Mouse (Mus musculus): ENCODE results near the gene Nr1d2. TPM values are rescaled to one million over a fixed set of nuclear protein-coding genes. Genes with fewer than 3 reads are reported as not detected.
"Not testable (repeated sequence)": the region's sequence is repeated elsewhere in the genome, so short reads cannot be mapped to it uniquely, and the experiment has no call there.

Gene Nr1d2
- polyA plus RNA-seq, 1 experiment from 2014 or later, result 5.4 TPM

- 73% methylated on average over 4 of the region's 4 CpGs for WGBS
- Histone ChIP-seq H3K4me3 (ENCODE audit: low read depth, low read length) (no peak overlapping the region), H3K4me1 (ENCODE audit: control insufficient read depth, insufficient read depth, low read length) (no peaks in the 10 kb centered on the region), H3K9me3 (ENCODE audit: control insufficient read depth, low read length) (no peaks in the 10 kb centered on the region; the same call in 1 of the 2 replicates), H3K4me2 (ENCODE audit: low read depth, severe bottlenecking) (no peak overlapping the region), H3K27ac (replicated peaks; ENCODE audit: low read depth, low read length) (no peak overlapping the region), H3K36me3 (ENCODE audit: control insufficient read depth, insufficient read depth, low read length) (no peaks in the 10 kb centered on the region), H3K9ac (ENCODE audit: low read length) (no peak overlapping the region), H3K27me3 (ENCODE audit: control insufficient read depth, insufficient read depth, low read length) (no peaks in the 10 kb centered on the region)
- ATAC-seq (ENCODE audit: insufficient number of reproducible peaks, low FRiP score, low TSS enrichment, low read depth), result no peak
- DNase-seq (ENCODE audit: low spot score), result no peak
Measured at GRCm38 (mm10) chr14:18237381-18237780, 1.5 kb downstream of the Nr1d2 start.

DNA sequence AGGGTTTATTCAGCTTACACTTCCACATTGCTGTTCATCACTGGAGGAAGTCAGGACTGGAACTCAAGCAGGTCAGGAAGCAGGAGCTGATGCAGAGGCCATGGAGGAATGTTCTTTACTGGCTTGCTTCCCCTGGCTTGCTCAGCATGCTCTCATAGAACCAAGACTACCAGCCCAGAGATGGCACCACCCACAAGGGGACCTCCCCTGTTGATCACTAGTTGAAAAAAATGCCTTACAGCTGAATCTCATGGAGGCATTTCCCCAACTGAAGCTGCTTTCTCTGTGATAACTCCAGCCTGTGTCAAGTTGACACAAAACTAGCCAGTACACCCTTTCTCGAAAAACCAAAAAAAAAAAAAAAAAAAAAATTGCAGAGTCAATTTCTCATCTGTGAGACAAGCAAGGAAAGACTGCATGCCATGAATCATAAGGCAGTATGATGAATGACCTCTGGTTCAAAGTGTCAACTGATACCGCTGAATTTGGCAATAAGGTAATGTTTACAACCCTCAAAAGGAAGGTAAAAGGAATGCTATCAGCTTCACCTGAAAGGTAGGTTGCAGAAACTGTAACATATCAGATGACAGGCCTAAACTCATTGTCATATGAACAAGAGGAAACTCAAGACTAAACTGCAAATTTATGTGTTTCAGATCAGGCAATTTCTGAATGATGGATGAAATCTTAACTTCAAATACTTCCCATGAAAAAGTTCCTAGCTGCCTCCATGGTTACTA lies 2.3 kb downstream of the Nr1d2 start:
- H3K27me3 ChIP-seq (ENCODE audit: control insufficient read depth, insufficient read depth, low read length); H3K36me3 ChIP-seq (ENCODE audit: control insufficient read depth, insufficient read depth, low read length); DNase-seq (ENCODE audit: low spot score); H3K9ac ChIP-seq (ENCODE audit: low read length); H3K4me2 ChIP-seq (ENCODE audit: low read depth, severe bottlenecking); H3K4me3 ChIP-seq (ENCODE audit: low read depth, low read length); H3K4me1 ChIP-seq (ENCODE audit: control insufficient read depth, insufficient read depth, low read length); ATAC-seq (ENCODE audit: insufficient number of reproducible peaks, low FRiP score, low TSS enrichment, low read depth); H3K9me3 ChIP-seq (ENCODE audit: control insufficient read depth, low read length); H3K27ac ChIP-seq (replicated peaks; ENCODE audit: low read depth, low read length): not testable (repeated sequence)
- 87% methylated on average over 2 of the region's 2 CpGs for WGBS

DNA sequence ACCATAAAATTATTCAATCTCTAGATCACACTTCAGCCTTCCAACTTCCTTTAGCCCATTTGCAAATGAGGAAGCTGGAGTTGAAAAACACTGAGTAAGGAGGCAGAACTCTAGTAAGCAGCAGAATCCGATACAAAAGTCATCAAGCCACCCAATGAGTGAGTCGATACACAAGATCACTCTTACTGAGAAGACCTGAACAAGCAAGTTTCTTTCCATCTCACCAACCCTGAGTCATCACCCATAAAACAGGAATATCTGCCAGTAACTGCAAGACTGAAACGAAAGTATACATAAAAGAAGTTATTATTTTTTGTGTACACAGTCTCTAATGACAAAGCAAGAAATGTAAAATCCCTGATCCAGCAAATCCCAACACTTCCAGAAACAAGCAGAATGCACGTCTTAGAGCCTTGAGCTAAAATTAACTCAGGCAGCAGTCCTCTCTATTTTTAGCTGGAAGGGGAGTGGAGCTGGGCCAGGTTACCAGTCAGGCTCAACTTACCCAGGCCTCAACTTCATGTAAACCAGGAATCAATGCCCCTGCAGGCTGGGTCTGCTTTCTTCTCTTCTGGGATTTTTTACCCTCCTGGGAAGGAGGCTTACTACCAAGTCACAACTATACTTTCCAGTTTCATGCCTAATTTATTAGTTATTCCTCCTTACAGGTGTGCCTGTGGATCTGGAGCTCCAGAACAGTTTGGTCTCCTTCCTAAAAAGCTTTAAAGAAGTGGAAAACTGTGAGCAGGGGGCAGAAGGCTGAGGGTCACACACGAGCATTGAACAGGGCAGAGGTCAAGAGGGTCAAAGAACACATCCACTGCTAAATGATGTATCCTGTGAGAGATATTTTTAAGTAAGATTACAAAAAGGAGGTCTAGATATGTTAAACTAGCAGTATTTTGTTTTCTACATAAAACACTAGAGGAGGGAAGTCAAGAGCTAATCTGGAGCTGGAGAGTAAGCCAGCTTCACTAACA lies 4.7 kb downstream of the Nr1d2 start:
- no peak for DNase-seq (ENCODE audit: low spot score)
- H3K9me3 ChIP-seq (ENCODE audit: control insufficient read depth, low read length), result no peaks in the 10 kb centered on the region; the same call in 1 of the 2 replicates
- H3K4me1 ChIP-seq (ENCODE audit: control insufficient read depth, insufficient read depth, low read length), result no peaks in the 10 kb centered on the region
- H3K36me3 ChIP-seq (ENCODE audit: control insufficient read depth, insufficient read depth, low read length), result no peaks in the 10 kb centered on the region
- 64% methylated on average over 5 of the region's 5 CpGs for WGBS
- ATAC-seq (ENCODE audit: insufficient number of reproducible peaks, low FRiP score, low TSS enrichment, low read depth), result no peak
- no peak overlapping the region for H3K27ac ChIP-seq (replicated peaks; ENCODE audit: low read depth, low read length)
- no peaks in the 10 kb centered on the region for H3K27me3 ChIP-seq (ENCODE audit: control insufficient read depth, insufficient read depth, low read length)
- no peak overlapping the region for H3K4me3 ChIP-seq (ENCODE audit: low read depth, low read length)
- no peak overlapping the region for H3K9ac ChIP-seq (ENCODE audit: low read length)
- H3K4me2 ChIP-seq (ENCODE audit: low read depth, severe bottlenecking), result no peak overlapping the region

GRCm38 (mm10) chr14:18233076-18233475 lies 5.9 kb downstream of the Nr1d2 start:
- H3K9ac ChIP-seq (ENCODE audit: low read length), result no peak overlapping the region
- ATAC-seq (ENCODE audit: insufficient number of reproducible peaks, low FRiP score, low TSS enrichment, low read depth), result no peak
- no peak for DNase-seq (ENCODE audit: low spot score)
- H3K4me1 ChIP-seq (ENCODE audit: control insufficient read depth, insufficient read depth, low read length), result no peaks in the 10 kb centered on the region
- no peaks in the 10 kb centered on the region; the same call in 1 of the 2 replicates for H3K9me3 ChIP-seq (ENCODE audit: control insufficient read depth, low read length)
- H3K27me3 ChIP-seq (ENCODE audit: control insufficient read depth, insufficient read depth, low read length), result no peaks in the 10 kb centered on the region
- no peak overlapping the region for H3K4me2 ChIP-seq (ENCODE audit: low read depth, severe bottlenecking)
- no peak overlapping the region for H3K4me3 ChIP-seq (ENCODE audit: low read depth, low read length)
- H3K36me3 ChIP-seq (ENCODE audit: control insufficient read depth, insufficient read depth, low read length), result no peaks in the 10 kb centered on the region
- 88% methylated on average over 2 of the region's 2 CpGs for WGBS
- no peak overlapping the region for H3K27ac ChIP-seq (replicated peaks; ENCODE audit: low read depth, low read length)

DNA sequence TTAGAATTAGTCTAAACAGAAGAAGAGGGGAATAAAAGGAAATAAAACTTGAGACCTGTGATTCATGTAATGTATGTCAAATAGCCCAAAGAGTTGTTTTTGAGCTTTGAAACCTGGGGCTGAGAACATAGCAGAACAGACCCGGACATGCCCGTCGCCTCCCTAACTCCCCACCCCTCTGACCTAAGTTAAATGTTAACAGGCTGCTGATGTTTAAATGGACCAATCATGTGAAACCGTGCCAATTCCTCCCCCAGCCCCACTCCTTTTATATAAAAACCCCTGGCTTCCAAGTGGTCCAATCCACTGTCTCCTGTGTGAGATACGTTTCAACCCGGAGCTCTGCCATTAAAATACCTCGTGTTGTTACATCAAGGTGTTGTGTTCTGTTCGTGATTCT lies 7.1 kb downstream of the Nr1d2 start:
- not testable (repeated sequence) for H3K36me3 ChIP-seq (ENCODE audit: control insufficient read depth, insufficient read depth, low read length); DNase-seq (ENCODE audit: low spot score); H3K4me1 ChIP-seq (ENCODE audit: control insufficient read depth, insufficient read depth, low read length); ATAC-seq (ENCODE audit: insufficient number of reproducible peaks, low FRiP score, low TSS enrichment, low read depth); H3K27me3 ChIP-seq (ENCODE audit: control insufficient read depth, insufficient read depth, low read length); H3K9me3 ChIP-seq (ENCODE audit: control insufficient read depth, low read length); H3K9ac ChIP-seq (ENCODE audit: low read length); H3K27ac ChIP-seq (replicated peaks; ENCODE audit: low read depth, low read length); H3K4me2 ChIP-seq (ENCODE audit: low read depth, severe bottlenecking); H3K4me3 ChIP-seq (ENCODE audit: low read depth, low read length)
- 94% methylated on average over 8 of the region's 8 CpGs for WGBS

GRCm38 (mm10) chr14:18229751-18230150 lies 9.2 kb downstream of the Nr1d2 start:
- 93% methylated on average over 10 of the region's 10 CpGs for WGBS
- not testable (repeated sequence) for ATAC-seq (ENCODE audit: insufficient number of reproducible peaks, low FRiP score, low TSS enrichment, low read depth)

DNA sequence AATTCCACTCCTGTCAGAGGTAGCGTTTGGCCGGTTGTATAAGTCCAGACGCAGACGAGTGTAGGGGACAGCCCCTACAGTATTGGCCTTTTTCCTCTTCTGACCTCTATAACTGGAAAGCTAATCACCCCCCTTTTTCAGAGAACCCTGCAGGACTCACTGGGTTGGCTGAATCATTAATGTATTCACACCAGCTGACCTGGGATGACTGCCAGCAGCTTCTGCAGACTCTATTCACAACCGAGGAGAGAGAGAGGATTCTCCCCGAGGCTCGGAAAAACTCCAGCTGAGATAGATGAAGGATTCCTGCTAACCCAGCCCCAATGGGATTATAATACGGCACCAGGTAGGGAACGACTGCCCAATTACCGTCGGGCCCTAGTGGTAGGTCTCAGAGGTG lies 12.7 kb downstream of the Nr1d2 start:
- H3K9ac ChIP-seq (ENCODE audit: low read length); H3K4me2 ChIP-seq (ENCODE audit: low read depth, severe bottlenecking); H3K36me3 ChIP-seq (ENCODE audit: control insufficient read depth, insufficient read depth, low read length); ATAC-seq (ENCODE audit: insufficient number of reproducible peaks, low FRiP score, low TSS enrichment, low read depth); DNase-seq (ENCODE audit: low spot score); H3K27me3 ChIP-seq (ENCODE audit: control insufficient read depth, insufficient read depth, low read length); H3K4me1 ChIP-seq (ENCODE audit: control insufficient read depth, insufficient read depth, low read length); H3K27ac ChIP-seq (replicated peaks; ENCODE audit: low read depth, low read length); H3K4me3 ChIP-seq (ENCODE audit: low read depth, low read length); H3K9me3 ChIP-seq (ENCODE audit: control insufficient read depth, low read length): not testable (repeated sequence)
- 92% methylated on average over 11 of the region's 11 CpGs for WGBS

More at GRCm38 (mm10) chr14:18229751-18230150, 9.2 kb downstream of the Nr1d2 start:
- not testable (repeated sequence) for H3K4me1 ChIP-seq (ENCODE audit: control insufficient read depth, insufficient read depth, low read length); H3K9ac ChIP-seq (ENCODE audit: low read length); H3K27ac ChIP-seq (replicated peaks; ENCODE audit: low read depth, low read length); DNase-seq (ENCODE audit: low spot score); H3K4me2 ChIP-seq (ENCODE audit: low read depth, severe bottlenecking); H3K4me3 ChIP-seq (ENCODE audit: low read depth, low read length); H3K36me3 ChIP-seq (ENCODE audit: control insufficient read depth, insufficient read depth, low read length); H3K27me3 ChIP-seq (ENCODE audit: control insufficient read depth, insufficient read depth, low read length); H3K9me3 ChIP-seq (ENCODE audit: control insufficient read depth, low read length)

DNA sequence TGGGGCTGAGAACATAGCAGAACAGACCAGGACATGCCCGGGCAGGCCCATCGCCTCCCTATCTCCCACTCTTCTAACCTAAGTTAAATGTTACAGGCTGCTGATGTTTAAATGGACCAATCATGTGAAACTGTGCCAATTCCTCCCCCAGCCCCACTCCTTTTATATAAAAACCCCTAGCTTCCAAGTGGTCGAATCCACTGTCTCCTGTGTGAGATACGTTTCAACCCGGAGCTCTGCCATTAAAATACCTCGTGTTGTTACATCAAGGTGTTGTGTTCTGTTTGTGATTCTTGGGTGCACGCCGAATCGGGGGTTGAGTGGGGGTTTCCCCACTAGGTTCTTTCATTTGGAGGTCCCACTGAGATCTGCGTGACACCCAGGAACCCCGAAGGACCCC lies 13.5 kb downstream of the Nr1d2 start:
- not testable (repeated sequence) for H3K27ac ChIP-seq (replicated peaks; ENCODE audit: low read depth, low read length); H3K4me2 ChIP-seq (ENCODE audit: low read depth, severe bottlenecking); DNase-seq (ENCODE audit: low spot score); H3K9ac ChIP-seq (ENCODE audit: low read length); H3K27me3 ChIP-seq (ENCODE audit: control insufficient read depth, insufficient read depth, low read length); H3K4me1 ChIP-seq (ENCODE audit: control insufficient read depth, insufficient read depth, low read length); H3K36me3 ChIP-seq (ENCODE audit: control insufficient read depth, insufficient read depth, low read length); H3K9me3 ChIP-seq (ENCODE audit: control insufficient read depth, low read length); H3K4me3 ChIP-seq (ENCODE audit: low read depth, low read length); ATAC-seq (ENCODE audit: insufficient number of reproducible peaks, low FRiP score, low TSS enrichment, low read depth)
- WGBS, result 92% methylated on average over 11 of the region's 11 CpGs

Data from limb, embryonic 11.5 days (tissue).